Mouse (Mus musculus) liver, adult 2 months (tissue): Measurements from ENCODE around the gene Pfdn6.

Source experiments
- CTCF ChIP-seq: fragments of 200-500 bp; IDR thresholded peaks from 2 replicates; pipeline ENCODE4 v1.5.1; 2011; ENCODE audit warnings: low read depth, low read length, control low read depth
- POLR2A ChIP-seq: fragments of 200-500 bp; IDR thresholded peaks from 2 replicates; pipeline ENCODE4 v1.6.1; 2011; ENCODE audit warnings: low read length, control low read depth; ENCODE audit not compliant: insufficient read depth; ENCODE audit errors: extremely low read depth

DNA sequence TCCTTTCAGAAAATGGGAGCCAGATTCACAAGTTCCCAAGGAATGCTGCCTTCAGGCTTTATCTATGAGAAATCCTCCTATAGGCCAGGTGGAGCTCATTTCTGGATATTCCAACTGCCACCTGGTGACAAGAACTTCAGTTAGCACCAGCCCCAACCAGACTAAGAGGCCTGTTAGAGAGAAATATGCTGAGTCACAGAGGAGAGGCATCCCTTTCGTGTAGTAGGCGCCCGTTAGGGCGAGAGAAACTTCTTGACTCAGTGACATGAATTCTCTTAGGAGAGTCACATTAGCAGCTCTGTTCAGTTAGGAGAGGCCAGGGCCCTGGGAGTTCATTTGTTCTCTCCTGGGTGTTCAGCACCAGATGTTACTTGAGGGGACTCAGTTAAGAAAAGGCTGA lies 40.5 kb downstream of the Pfdn6 start:
- no peak for TF ChIP-seq POLR2A
- TF ChIP-seq CTCF: no peak
